Mouse (Mus musculus): ENCODE data around the gene Fxyd7. TPM values are rescaled to one million over a fixed set of nuclear protein-coding genes. Genes with fewer than 3 reads are reported as not detected.

Gene Fxyd7
- polyA plus RNA-seq, 1 experiment from 2014 or later, result 79.5 TPM

DNA sequence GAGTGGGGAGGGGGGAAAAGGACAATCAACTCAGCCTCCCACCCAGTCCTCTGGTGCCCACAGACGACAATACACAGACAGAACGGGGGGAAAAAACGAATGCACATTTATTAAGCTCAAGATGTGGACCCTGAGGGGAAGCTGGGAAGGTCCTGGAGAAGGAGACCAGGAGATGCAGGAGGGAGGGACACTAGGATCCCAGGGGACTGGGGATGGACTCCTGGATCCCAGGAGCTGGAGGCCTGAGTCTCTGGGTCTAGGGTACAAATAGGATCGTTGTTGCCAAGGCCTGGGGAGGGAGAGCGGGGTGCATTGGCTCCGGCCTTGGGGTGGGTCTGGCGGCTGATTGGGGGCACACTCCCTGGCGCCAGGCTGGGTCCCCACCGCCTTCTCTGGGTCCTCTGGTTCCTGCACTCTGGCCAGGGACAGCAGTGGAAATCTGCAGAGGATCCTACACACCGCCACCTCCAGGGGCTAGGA lies 8.8 kb downstream of the Fxyd7 start, which contains the start of gene Fxyd5:
Fxyd5 (minus strand) TSS at position 51 of the 480 bp plus-strand sequence.
- Histone ChIP-seq H3K27me3 (replicated peaks) (peaks cover 47% of the 10 kb centered on the region), H3K4me2 (replicated peaks) (peak within 1 kb of the TSS; percentile 50), H3K4me1 (peaks cover 11% of the 10 kb centered on the region), H3K4me3 (peak within 1 kb of the TSS; percentile 9; the same call in 1 of the 2 replicates), H3K27ac (no peak within 1 kb of the TSS), H3K9ac (no peak within 1 kb of the TSS), H3K36me3 (no peaks in the 10 kb centered on the region), H3K9me3 (no peaks in the 10 kb centered on the region)
- no peak for ATAC-seq (ENCODE audit: low FRiP score, low read depth)
- WGBS, result 33% methylated on average over 10 of the region's 10 CpGs

DNA sequence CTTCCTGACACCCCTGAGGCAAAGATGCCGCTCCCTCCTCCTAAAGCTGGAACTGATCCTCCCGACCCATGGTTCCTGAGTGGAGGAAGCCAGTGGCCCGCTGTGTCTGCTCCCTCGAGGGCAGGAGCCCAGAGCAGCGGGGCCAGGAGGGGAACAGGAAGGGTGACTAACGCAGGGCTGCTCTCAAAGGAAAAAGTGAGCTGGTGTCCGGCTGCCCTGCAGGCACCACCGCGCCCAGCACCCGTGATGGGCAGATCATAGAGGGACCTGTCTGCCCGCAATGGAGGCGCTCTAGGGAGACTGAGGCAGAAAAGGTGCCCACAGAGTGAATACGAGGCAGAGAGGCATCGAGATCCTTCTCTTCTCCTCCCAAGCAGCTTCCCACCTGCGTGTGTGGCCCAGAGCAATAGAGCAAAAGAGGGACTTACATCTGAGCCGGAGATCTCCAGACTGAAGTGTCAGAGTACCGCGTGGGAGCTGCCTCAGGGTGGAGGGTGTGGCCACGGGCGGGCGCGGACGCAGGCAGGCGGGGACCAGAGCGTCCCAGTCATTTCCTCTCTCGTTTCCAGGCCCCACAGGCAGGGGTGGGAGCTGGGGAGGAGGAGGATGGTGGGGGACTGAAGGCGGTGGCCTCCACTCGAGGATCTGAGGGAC lies 9.5 kb downstream of the Fxyd7 start:
- peak overlapping the region; percentile 9; the same call in 1 of the 2 replicates for H3K4me3 ChIP-seq
- H3K36me3 ChIP-seq, result no peaks in the 10 kb centered on the region
- 5% methylated on average over 28 of the region's 28 CpGs for whole genome bisulfite sequencing

DNA sequence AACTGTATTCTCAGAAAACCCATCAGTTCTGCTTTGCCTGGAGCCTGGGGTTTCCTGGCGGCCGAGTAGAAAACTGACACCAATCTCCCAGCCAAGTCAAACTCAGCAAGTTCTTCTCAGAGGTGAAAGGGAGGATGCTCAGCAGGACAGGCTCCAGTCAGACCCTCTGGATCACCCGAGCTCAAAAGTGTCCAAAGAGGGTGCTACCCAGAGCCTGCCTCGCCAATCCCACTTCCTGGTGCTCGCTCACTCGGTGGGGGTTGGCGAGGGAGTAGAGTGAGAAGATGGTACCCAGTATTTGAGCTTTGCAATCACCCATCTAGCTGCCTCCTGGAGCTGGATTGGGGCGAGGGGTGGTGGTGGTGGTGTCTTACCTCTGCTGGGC lies 10.3 kb downstream of the Fxyd7 start:
- no peak overlapping the region for H3K4me3 ChIP-seq
- no peak overlapping the region for H3K27ac ChIP-seq
- H3K36me3 ChIP-seq, result no peaks in the 10 kb centered on the region
- 0 out of 2 replicates have a peak overlapping the region, but pooled peaks have one; percentile 50 for H3K4me2 ChIP-seq (replicated peaks)
- peaks cover 47% of the 10 kb centered on the region for H3K27me3 ChIP-seq (replicated peaks)
- 41% methylated on average over 8 of the region's 8 CpGs for WGBS
- no peak for ATAC-seq (ENCODE audit: low FRiP score, low read depth)
- H3K9ac ChIP-seq, result no peak overlapping the region
- H3K4me1 ChIP-seq, result peaks cover 11% of the 10 kb centered on the region
- no peaks in the 10 kb centered on the region for H3K9me3 ChIP-seq

More for the DNA sequence above, 9.5 kb downstream of the Fxyd7 start:
- no peak overlapping the region for H3K9ac ChIP-seq
- peaks cover 11% of the 10 kb centered on the region for H3K4me1 ChIP-seq
- H3K27me3 ChIP-seq (replicated peaks), result peaks cover 47% of the 10 kb centered on the region
- H3K9me3 ChIP-seq, result no peaks in the 10 kb centered on the region
- H3K27ac ChIP-seq, result no peak overlapping the region
- peak overlapping the region; percentile 50 for H3K4me2 ChIP-seq (replicated peaks)
- ATAC-seq (ENCODE audit: low FRiP score, low read depth), result no peak

DNA sequence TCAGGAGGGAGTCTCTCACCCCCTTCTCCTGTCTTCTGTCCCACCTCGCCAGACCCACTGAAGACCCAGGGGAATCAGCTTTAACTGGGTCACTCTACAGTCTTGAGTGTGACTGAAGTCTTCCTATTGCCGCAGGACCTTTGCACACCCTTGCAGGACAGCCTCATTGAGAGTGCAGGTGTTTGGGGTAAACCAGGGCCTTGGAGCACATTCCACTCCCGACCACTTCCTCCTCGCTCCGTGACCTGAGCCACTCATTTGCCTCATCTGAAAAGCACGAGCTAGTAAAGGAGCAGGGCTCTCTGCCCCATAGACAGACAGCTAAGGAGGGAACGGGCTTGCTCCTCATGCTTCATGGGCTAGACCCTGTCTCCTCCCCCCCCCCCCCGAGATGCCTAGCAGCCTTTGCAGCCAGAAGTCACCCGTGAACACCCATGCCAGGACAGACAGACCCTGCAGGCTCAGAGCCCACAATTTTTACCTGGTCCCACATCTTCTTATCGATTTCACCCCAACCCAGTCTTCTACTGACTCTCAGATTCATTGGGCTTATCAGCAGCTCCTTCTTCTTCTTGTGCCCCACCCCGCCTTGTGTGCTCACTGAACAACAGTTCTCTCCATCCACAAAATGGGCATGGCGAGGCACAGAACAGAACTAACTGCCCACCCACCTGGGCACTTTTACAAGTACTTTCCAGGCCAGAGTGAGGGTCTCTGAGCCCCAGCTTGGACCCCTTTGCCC lies 10.8 kb downstream of the Fxyd7 start:
- Histone ChIP-seq H3K9ac (no peak overlapping the region), H3K27ac (no peak overlapping the region), H3K36me3 (no peaks in the 10 kb centered on the region), H3K9me3 (no peaks in the 10 kb centered on the region), H3K4me3 (no peak overlapping the region), H3K4me1 (peaks cover 11% of the 10 kb centered on the region), H3K4me2 (replicated peaks) (no peak overlapping the region), H3K27me3 (replicated peaks) (peaks cover 47% of the 10 kb centered on the region)
- WGBS, result 79% methylated on average over 12 of the region's 12 CpGs
- ATAC-seq (ENCODE audit: low FRiP score, low read depth), result no peak

DNA sequence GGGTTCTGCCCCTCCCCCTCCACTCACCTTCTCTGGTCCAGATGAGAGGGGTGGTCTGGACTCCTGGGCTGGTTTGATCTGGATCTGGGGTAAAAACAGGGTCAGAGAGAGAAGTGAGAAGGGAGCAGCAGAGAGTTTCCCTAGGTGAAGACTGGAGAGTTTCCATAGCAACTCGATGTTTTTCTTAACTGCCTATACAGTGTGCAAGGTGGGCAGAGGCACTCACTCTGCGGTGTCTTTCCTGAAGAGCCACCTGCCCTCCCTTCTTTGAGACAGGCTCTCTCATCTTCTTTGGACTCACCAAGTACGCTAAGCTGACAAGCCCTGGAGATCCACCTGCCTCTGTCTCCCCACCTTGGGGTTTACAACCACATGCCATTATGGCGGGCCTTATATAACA lies 12.3 kb downstream of the Fxyd7 start:
- H3K4me3 ChIP-seq, result no peak overlapping the region
- ATAC-seq (ENCODE audit: low FRiP score, low read depth), result no peak
- H3K4me1 ChIP-seq, result peaks cover 11% of the 10 kb centered on the region
- H3K36me3 ChIP-seq, result no peaks in the 10 kb centered on the region
- H3K9ac ChIP-seq, result no peak overlapping the region
- H3K9me3 ChIP-seq, result no peaks in the 10 kb centered on the region
- no peak overlapping the region for H3K27ac ChIP-seq
- H3K27me3 ChIP-seq (replicated peaks), result peaks cover 35% of the 10 kb centered on the region
- WGBS, result 79% methylated on average over 4 of the region's 4 CpGs
- no peak overlapping the region for H3K4me2 ChIP-seq (replicated peaks)

DNA sequence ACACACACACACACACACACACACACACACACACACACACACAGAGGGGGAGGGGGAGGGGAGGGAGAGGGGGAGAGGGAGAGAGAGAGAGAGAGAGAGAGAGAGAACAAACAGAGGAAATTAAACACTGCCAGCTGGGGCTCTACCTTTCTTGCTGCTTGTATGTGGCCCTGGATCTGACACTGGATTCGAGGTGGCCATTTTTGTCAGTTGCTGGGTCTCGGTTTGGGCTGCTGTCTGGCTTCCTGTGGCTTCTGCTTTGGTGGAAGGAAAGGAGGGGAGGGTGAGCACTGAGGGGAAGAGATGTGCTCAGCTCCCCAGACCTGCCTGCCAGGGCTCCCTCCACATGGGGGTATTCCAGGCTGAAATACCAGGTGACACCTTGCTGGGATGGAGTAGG lies 13.6 kb downstream of the Fxyd7 start:
- WGBS, result 70% methylated on average over 2 of the region's 2 CpGs
- no peak overlapping the region for H3K27ac ChIP-seq
- peaks cover 11% of the 10 kb centered on the region for H3K4me1 ChIP-seq
- peaks cover 23% of the 10 kb centered on the region for H3K27me3 ChIP-seq (replicated peaks)
- H3K9me3 ChIP-seq, result no peaks in the 10 kb centered on the region
- H3K9ac ChIP-seq, result no peak overlapping the region
- ATAC-seq (ENCODE audit: low FRiP score, low read depth), result no peak
- no peaks in the 10 kb centered on the region for H3K36me3 ChIP-seq
- H3K4me2 ChIP-seq (replicated peaks), result no peak overlapping the region
- H3K4me3 ChIP-seq, result no peak overlapping the region

DNA sequence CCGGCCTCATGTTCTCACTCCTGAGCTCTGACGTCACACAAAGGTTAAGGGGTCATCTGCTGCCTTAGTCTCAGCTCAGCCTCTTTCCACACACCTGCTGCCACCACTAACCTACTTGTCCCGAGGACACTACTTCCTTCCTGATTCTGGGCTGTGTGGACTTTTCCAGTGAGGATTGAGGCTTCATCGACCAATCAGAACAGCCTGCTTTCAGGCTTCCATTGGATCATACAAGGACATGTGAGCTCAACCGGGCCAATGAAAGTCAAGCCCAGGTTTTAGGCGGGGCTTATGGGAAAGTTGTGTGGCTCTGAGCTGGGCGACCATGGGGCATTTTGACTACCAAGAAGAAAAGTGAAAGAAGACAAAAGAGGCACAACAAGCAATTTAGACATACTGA lies 14.3 kb downstream of the Fxyd7 start:
- Histone ChIP-seq H3K4me3 (no peak overlapping the region), H3K27me3 (replicated peaks) (peaks cover 16% of the 10 kb centered on the region), H3K36me3 (no peaks in the 10 kb centered on the region), H3K9me3 (no peaks in the 10 kb centered on the region), H3K4me2 (replicated peaks) (no peak overlapping the region), H3K27ac (no peak overlapping the region), H3K4me1 (peaks cover 5% of the 10 kb centered on the region), H3K9ac (no peak overlapping the region)
- ATAC-seq (ENCODE audit: low FRiP score, low read depth), result no peak
- 84% methylated on average over 7 of the region's 7 CpGs for WGBS

DNA sequence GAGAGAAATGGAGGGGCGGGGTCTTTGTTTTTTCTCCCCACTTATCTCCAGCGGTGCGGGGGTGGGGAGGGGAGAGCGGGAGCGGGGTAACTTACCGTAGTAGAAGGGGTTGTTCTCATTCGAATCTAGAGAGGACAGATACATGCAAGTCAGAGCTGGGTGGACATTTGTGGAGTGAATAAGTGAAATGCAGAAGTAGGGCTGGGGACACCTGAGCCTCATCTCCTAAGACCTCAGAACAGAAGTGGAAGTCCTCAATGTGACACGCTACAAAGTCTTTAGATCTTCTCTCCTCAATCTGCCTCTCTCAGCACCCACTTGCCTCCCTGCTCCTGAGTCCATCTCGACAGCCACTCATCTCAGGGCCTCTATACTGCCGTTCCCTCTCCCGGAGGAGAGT lies 16.0 kb downstream of the Fxyd7 start:
- Histone ChIP-seq H3K9ac (no peak overlapping the region), H3K4me2 (replicated peaks) (no peak overlapping the region), H3K27me3 (replicated peaks) (no peaks in the 10 kb centered on the region), H3K4me1 (no peaks in the 10 kb centered on the region), H3K27ac (no peak overlapping the region), H3K9me3 (no peaks in the 10 kb centered on the region), H3K36me3 (no peaks in the 10 kb centered on the region), H3K4me3 (no peak overlapping the region)
- WGBS, result 82% methylated on average over 11 of the region's 11 CpGs
- no peak for ATAC-seq (ENCODE audit: low FRiP score, low read depth)

DNA sequence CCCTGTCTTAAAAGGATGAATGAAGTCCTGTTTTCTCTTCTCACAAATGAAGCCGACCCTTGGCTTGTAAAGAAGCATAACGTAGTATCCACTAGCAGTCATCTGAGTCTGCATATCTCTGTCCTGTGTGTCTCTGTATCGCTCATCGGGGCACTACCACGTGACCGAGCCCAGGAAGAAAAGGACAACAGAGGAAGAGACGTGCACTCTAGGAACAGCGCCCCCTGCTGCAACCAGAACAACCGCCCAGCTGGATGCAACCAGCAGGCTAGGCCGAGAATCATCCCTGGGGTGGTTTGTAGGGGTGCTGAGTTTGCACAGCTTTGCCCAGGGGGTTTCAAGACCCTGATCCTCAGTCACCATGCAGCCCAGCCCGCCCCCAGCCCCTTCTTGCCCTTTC lies 16.5 kb downstream of the Fxyd7 start:
- no peaks in the 10 kb centered on the region for H3K27me3 ChIP-seq (replicated peaks)
- H3K36me3 ChIP-seq, result no peaks in the 10 kb centered on the region
- no peaks in the 10 kb centered on the region for H3K4me1 ChIP-seq
- H3K9ac ChIP-seq, result no peak overlapping the region
- H3K9me3 ChIP-seq, result no peaks in the 10 kb centered on the region
- WGBS, result 71% methylated on average over 11 of the region's 11 CpGs
- no peak overlapping the region for H3K27ac ChIP-seq
- ATAC-seq (ENCODE audit: low FRiP score, low read depth), result no peak
- H3K4me2 ChIP-seq (replicated peaks), result no peak overlapping the region
- no peak overlapping the region for H3K4me3 ChIP-seq

DNA sequence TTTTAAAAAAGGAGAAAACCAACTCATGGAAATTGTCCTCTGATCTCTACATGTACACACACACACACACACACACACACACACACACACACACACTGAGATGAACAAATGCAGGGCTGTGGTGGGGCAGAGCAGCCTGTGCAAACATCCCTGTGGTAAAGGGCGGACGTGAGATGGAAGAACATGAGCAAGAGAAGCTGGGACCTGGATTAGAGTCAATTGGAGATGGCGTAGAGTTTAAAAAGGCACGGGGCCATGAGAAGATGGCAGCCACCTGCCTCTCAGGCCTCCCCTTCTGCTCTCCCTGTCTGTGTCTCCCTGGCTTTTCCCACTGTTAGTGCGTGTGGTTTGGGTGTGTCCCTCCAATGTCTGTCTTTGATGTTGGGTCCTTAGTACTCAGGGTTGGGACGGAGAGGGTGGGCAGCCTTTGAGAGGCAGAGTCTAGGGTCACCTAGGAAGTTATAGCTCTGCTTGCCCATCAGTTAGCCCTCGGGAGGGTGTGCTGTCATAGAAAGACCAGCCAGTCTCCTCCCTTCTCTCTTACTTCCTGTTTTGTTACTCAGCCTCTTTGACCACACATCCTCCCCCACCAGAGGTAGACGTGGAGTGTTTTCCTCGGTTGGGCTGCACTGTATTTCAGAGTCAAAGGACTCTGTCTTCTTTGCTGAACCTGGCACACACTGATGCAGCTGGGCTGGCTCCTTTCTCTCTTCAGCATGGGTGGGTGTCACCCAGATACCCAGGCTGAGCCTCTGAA lies 17.7 kb downstream of the Fxyd7 start:
- no peaks in the 10 kb centered on the region for H3K36me3 ChIP-seq
- H3K4me2 ChIP-seq (replicated peaks), result no peak overlapping the region
- no peak overlapping the region for H3K9ac ChIP-seq
- 75% methylated on average over 9 of the region's 9 CpGs for WGBS
- no peaks in the 10 kb centered on the region for H3K4me1 ChIP-seq
- no peak overlapping the region for H3K4me3 ChIP-seq
- no peak overlapping the region for H3K27ac ChIP-seq
- H3K9me3 ChIP-seq, result no peaks in the 10 kb centered on the region; the same call in 1 of the 2 replicates
- ATAC-seq (ENCODE audit: low FRiP score, low read depth), result no peak
- H3K27me3 ChIP-seq (replicated peaks), result no peaks in the 10 kb centered on the region

DNA sequence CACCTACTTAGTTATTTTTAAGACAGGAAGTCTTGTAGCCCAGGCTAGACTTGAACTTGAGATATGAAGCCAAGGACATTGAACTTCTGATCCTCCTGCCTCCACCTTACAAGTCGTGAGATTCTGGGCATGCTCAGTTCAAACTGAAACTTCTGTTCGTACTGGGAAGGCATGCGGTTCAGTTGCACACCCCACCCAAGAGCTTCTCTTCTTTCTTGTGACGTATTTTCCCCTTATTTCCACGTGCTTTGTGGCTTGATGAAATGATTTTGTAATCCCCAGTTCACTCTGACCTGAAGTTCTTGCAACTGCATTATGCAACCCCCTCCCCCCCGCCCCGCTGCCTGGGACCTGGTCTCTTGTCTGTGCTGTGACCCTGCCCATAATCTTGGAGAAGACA lies 19.5 kb downstream of the Fxyd7 start:
- no peaks in the 10 kb centered on the region for H3K27me3 ChIP-seq (replicated peaks)
- 85% methylated on average over 7 of the region's 7 CpGs for WGBS
- no peak for ATAC-seq (ENCODE audit: low FRiP score, low read depth)

DNA sequence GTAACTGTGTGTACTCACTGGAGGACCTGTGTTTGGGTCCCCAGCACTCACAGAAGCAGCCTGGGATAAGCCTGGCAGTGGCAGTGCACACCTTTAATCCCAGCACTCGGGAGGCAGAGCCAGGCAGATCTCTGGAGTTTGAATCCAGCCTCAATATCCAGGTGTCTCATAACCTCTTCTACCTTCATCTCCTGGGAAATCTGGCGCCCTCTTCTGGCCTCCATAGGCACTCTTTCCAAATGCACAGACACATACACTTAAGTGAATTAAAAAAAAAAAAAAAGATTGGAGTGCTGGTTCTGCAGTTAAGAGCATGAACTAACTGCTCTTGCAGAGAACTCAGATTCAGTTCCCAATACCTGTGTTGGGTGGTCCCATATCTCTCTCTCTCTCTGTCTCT lies 20.6 kb downstream of the Fxyd7 start:
- H3K4me2 ChIP-seq (replicated peaks), result no peak overlapping the region
- WGBS, result 76% methylated on average over 2 of the region's 2 CpGs

More for the DNA sequence above, 19.5 kb downstream of the Fxyd7 start:
- no peaks in the 10 kb centered on the region for H3K4me1 ChIP-seq
- H3K27ac ChIP-seq, result no peak overlapping the region
- H3K9me3 ChIP-seq, result no peaks in the 10 kb centered on the region; the same call in 1 of the 2 replicates
- H3K4me2 ChIP-seq (replicated peaks), result no peak overlapping the region
- H3K4me3 ChIP-seq, result no peak overlapping the region
- H3K36me3 ChIP-seq, result no peaks in the 10 kb centered on the region
- H3K9ac ChIP-seq, result no peak overlapping the region

More for the DNA sequence above, 20.6 kb downstream of the Fxyd7 start:
- ATAC-seq (ENCODE audit: low FRiP score, low read depth), result no peak
- H3K27ac ChIP-seq, result no peak overlapping the region
- H3K36me3 ChIP-seq, result no peaks in the 10 kb centered on the region
- H3K9me3 ChIP-seq, result no peaks in the 10 kb centered on the region; the same call in 1 of the 2 replicates
- H3K27me3 ChIP-seq (replicated peaks), result no peaks in the 10 kb centered on the region
- H3K9ac ChIP-seq, result no peak overlapping the region
- no peaks in the 10 kb centered on the region for H3K4me1 ChIP-seq
- H3K4me3 ChIP-seq, result no peak overlapping the region

Measured in neural tube, embryonic 12.5 days (tissue).